Mouse (Mus musculus) kidney, adult 2 months (tissue): ENCODE data around the gene Ctdnep1.

Experiments
- CTCF ChIP-seq: fragments of 200-500 bp; conservative IDR thresholded peaks from 2 replicates; pipeline ENCODE4 v1.5.1; 2011; ENCODE audit warnings: low read depth, mild to moderate bottlenecking, control low read depth, low read length, moderate library complexity, mixed read lengths; ENCODE audit not compliant: insufficient read depth, insufficient read length
- POLR2A ChIP-seq: fragments of 200-500 bp; IDR thresholded peaks from one replicate; pipeline ENCODE4 v1.6.1; 2011; ENCODE audit warnings: low read depth, low read length, control low read depth

GRCm38 (mm10) chr11:69938401-69938979, 42.5 kb upstream of the Ctdnep1 start:
- TF ChIP-seq CTCF, result no peak
- TF ChIP-seq POLR2A, result no peak
